Mouse (Mus musculus) liver, embryonic 11.5 days (tissue): ENCODE data around the gene Gsdma. TPM values are rescaled to one million over a fixed set of nuclear protein-coding genes. Genes with fewer than 3 reads are reported as not detected.
"Not testable (repeated sequence)": the region's sequence is repeated elsewhere in the genome, so short reads cannot be mapped to it uniquely, and the experiment has no call there.

Experiments
- ATAC-seq: fragments of 200-750 bp; cut with Nextera tagmentation; replicated peaks from 2 replicates; pipeline ENCODE4 v1.8.0; 2017; ENCODE audit warnings: moderate number of reproducible peaks, mild to moderate bottlenecking, moderate TSS enrichment, moderate library complexity; ENCODE audit not compliant: low FRiP score
- DNase-seq: peaks from one replicate; pipeline ENCODE4 v3.0.0-alpha.2; 2017; ENCODE audit warnings: low spot score
- H3K27ac ChIP-seq: fragments of 300-500 bp; sonication (generic); 2 replicates; pipeline ENCODE4 v1.5.1; 2014; ENCODE audit warnings: mild to moderate bottlenecking, low read depth, low read length, control low read depth
- H3K27me3 ChIP-seq: fragments of 300-500 bp; sonication (generic); replicated peaks from 2 replicates; pipeline ENCODE4 v1.6.1; 2014; ENCODE audit warnings: low read length, mixed read lengths; ENCODE audit not compliant: control insufficient read depth, insufficient read depth
- H3K36me3 ChIP-seq: fragments of 300-500 bp; sonication (generic); 2 replicates; pipeline ENCODE4 v1.6.1; 2014; ENCODE audit warnings: mild to moderate bottlenecking, low read length, moderate library complexity, mixed read lengths; ENCODE audit not compliant: control insufficient read depth, insufficient read depth
- H3K4me1 ChIP-seq: fragments of 300-500 bp; sonication (generic); replicated peaks from 2 replicates; pipeline ENCODE4 v1.6.1; 2014; ENCODE audit warnings: low read length, mixed read lengths; ENCODE audit not compliant: control insufficient read depth, insufficient read depth
- H3K4me2 ChIP-seq: fragments of 300-500 bp; sonication (generic); 2 replicates; pipeline ENCODE4 v1.6.1; 2014; ENCODE audit warnings: mild to moderate bottlenecking, control low read depth, moderate library complexity
- H3K4me3 ChIP-seq: fragments of 300-500 bp; sonication (generic); 2 replicates; pipeline ENCODE4 v1.5.1; 2014; ENCODE audit warnings: low read depth, low read length, control low read depth
- H3K9ac ChIP-seq: fragments of 300-500 bp; sonication (generic); 2 replicates; pipeline ENCODE4 v1.6.1; 2014; ENCODE audit warnings: low read depth, low read length, control low read depth
- H3K9me3 ChIP-seq: fragments of 300-500 bp; sonication (generic); 2 replicates; pipeline ENCODE4 v1.6.1; 2016; ENCODE audit warnings: low read length, inconsistent platforms, mixed read lengths; ENCODE audit not compliant: control insufficient read depth
- WGBS: fragments of 180-500 bp; shearing (Covaris S2); extraction: QIAGEN DNeasy Blood & Tissue Kit; methylation state at CpG from one replicate; pipeline ENCODE4 v1.1.7; 2014; 5-methylcytosine and 5-hydroxymethylcytosine counted together
- polyA plus RNA-seq: library from polyadenylated mRNA; unstranded; fragments of >200 nt; fragmentation: Nextera tagmentation; extraction: Ambion mirVana; gene quantifications from 2 replicates; pipeline ENCODE4 v1.2.1, GENCODE M21; 2014

The Gsdma gene
- polyA plus RNA-seq = not detected in 2 replicates

DNA sequence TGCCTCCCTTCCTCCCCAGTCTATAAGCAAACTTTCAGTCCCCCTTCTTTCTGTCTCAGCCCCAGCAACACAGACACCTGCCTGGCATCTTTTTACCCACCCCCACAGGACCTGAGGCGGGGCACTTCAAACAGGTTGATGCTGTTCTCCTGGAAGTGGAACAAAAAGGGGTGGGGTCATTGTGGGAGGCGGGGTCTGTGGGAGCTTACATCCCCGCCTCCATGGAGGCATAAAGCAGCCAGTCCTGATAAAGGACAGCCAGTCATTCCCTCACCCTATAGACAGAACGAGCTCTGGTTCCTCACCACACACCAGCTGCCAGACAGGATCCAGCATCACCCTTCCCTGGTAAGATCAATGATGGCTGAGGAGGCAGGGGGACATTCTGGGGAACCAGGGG is at the start of gene Gsdma:
Gsdma (plus strand) TSS at position 261 of the 400 bp plus-strand sequence.
- H3K27me3 ChIP-seq = peaks cover 23% of the 10 kb centered on the region
- H3K27ac ChIP-seq = no peak within 1 kb of the TSS
- DNase-seq (no peak), ATAC-seq (no peak)
- no peak within 1 kb of the TSS for H3K4me2 ChIP-seq
- no peaks in the 10 kb centered on the region for H3K9me3 ChIP-seq
- H3K36me3 ChIP-seq = no peaks in the 10 kb centered on the region
- H3K4me3 ChIP-seq = no peak within 1 kb of the TSS
- 18% methylated on average over 4 of the region's 4 CpGs for WGBS
- H3K4me1 ChIP-seq = no peaks in the 10 kb centered on the region
- no peak within 1 kb of the TSS for H3K9ac ChIP-seq

DNA sequence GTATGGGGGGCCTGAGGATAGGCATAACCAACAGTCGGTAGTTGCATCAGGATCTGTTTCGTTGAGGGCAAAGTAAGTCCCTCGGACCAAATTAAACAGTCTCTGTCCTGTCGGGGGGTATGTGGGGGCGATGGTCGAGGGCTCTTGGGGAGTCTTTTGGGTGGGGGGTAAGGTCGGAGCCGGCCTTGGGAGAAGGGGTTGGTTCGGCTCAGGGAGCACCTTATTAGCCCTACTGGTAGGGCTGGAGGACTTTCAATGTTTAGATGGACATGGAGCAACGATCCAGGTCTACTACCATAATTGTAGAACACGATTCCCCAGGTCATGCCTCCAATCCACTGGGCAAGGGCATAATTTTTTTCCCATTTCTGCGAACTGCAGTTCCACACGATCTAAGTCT is 43.4 kb upstream of the Gsdma start:
- no peak for DNase-seq
- WGBS = 90% methylated on average over 13 of the region's 13 CpGs
- H3K36me3 ChIP-seq = no peaks in the 10 kb centered on the region

DNA sequence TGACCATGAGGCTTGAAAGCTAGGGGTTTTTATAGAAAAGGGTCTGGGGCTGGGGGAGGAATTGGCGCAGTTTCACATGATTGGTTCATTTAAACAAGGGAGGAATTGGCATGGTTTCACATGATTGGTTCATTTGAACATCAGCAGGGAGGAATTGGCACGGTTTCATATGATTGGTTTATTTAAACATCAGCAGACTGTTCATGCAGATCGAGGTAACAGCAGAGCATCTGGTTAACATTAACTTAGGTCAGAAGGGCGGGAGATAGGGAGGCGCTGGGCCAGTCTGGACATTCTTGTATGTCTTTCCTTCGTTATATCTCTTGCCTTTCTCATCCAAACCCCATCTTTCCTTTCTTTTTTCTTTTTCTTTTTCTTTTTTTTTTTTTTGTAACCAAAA is 40.2 kb upstream of the Gsdma start:
- not testable (repeated sequence) for H3K4me1 ChIP-seq, DNase-seq, H3K4me3 ChIP-seq, H3K9me3 ChIP-seq, ATAC-seq, H3K27me3 ChIP-seq, H3K27ac ChIP-seq, H3K4me2 ChIP-seq, H3K36me3 ChIP-seq, H3K9ac ChIP-seq
- WGBS = 73% methylated on average over 6 of the region's 6 CpGs

More for the DNA sequence above, 43.4 kb upstream of the Gsdma start:
- ATAC-seq = no peak
- no peaks in the 10 kb centered on the region for H3K4me1 ChIP-seq
- no peaks in the 10 kb centered on the region for H3K27me3 ChIP-seq
- no peak overlapping the region for H3K9ac ChIP-seq
- H3K27ac ChIP-seq = no peak overlapping the region
- no peak overlapping the region for H3K4me2 ChIP-seq
- H3K4me3 ChIP-seq = no peak overlapping the region
- H3K9me3 ChIP-seq = peaks cover 4% of the 10 kb centered on the region; the same call in 1 of the 2 replicates

GRCm38 (mm10) chr11:98624381-98624780 is 39.8 kb upstream of the Gsdma start:
- DNase-seq, H3K27ac ChIP-seq, ATAC-seq, H3K9me3 ChIP-seq, H3K27me3 ChIP-seq, H3K4me1 ChIP-seq, H3K9ac ChIP-seq, H3K4me2 ChIP-seq, H3K4me3 ChIP-seq, H3K36me3 ChIP-seq: not testable (repeated sequence)
- 82% methylated on average over 2 of the region's 2 CpGs for whole genome bisulfite sequencing

GRCm38 (mm10) chr11:98625611-98626410 is 38.3 kb upstream of the Gsdma start, which contains the start of the genes Gm12355 and Gsdma3:
Gene Gm12355 (minus strand): TSS chr11:98625661.
Gene Gsdma3 (plus strand): TSS chr11:98626360.
- Histone ChIP-seq H3K4me3 (no peak within 1 kb of the TSS), H3K36me3 (no peaks in the 10 kb centered on the region), H3K27ac (no peak within 1 kb of the TSS), H3K4me2 (no peak within 1 kb of the TSS), H3K4me1 (no peaks in the 10 kb centered on the region), H3K9ac (no peak within 1 kb of the TSS), H3K27me3 (no peaks in the 10 kb centered on the region), H3K9me3 (peaks cover 4% of the 10 kb centered on the region; the same call in 1 of the 2 replicates)
- ATAC-seq = no peak
- WGBS = 86% methylated on average over 10 of the region's 10 CpGs
- no peak for DNase-seq

- no peak overlapping the region for H3K4me3 ChIP-seq
- no peaks in the 10 kb centered on the region for H3K27me3 ChIP-seq
- WGBS = 95% methylated on average over 3 of the region's 3 CpGs
- DNase-seq (no peak), ATAC-seq (no peak)
- no peak overlapping the region for H3K4me2 ChIP-seq
- no peaks in the 10 kb centered on the region for H3K4me1 ChIP-seq
- H3K27ac ChIP-seq = no peak overlapping the region
- no peaks in the 10 kb centered on the region for H3K36me3 ChIP-seq
- no peak overlapping the region for H3K9ac ChIP-seq
- peaks cover 2% of the 10 kb centered on the region; the same call in 1 of the 2 replicates for H3K9me3 ChIP-seq
Observed at GRCm38 (mm10) chr11:98628706-98629105, 35.4 kb upstream of the Gsdma start.

GRCm38 (mm10) chr11:98630646-98631045 is 33.5 kb upstream of the Gsdma start:
- Histone ChIP-seq H3K9ac (no peak overlapping the region), H3K4me2 (no peak overlapping the region), H3K36me3 (no peaks in the 10 kb centered on the region), H3K9me3 (no peaks in the 10 kb centered on the region), H3K4me1 (no peaks in the 10 kb centered on the region), H3K27ac (no peak overlapping the region), H3K27me3 (no peaks in the 10 kb centered on the region), H3K4me3 (no peak overlapping the region)
- 85% methylated on average over 5 of the region's 5 CpGs for WGBS
- ATAC-seq (no peak), DNase-seq (no peak)

GRCm38 (mm10) chr11:98635312-98635970 is 28.7 kb upstream of the Gsdma start:
- H3K27ac ChIP-seq, H3K4me3 ChIP-seq, H3K4me1 ChIP-seq, H3K9me3 ChIP-seq, H3K36me3 ChIP-seq, H3K4me2 ChIP-seq, H3K27me3 ChIP-seq, H3K9ac ChIP-seq, ATAC-seq, DNase-seq: not testable (repeated sequence)
- 27% methylated on average over 10 of the region's 10 CpGs for WGBS
